Mouse (Mus musculus) heart, embryonic 14.5 days (tissue): ENCODE measurements around the gene Nutm2. TPM values are rescaled to one million over a fixed set of nuclear protein-coding genes. Genes with fewer than 3 reads are reported as not detected.
"Not testable (repeated sequence)": the region's sequence is repeated elsewhere in the genome, so short reads cannot be mapped to it uniquely, and the experiment has no call there.

Experiments
- ATAC-seq: fragments of 200-750 bp; cut with Nextera tagmentation; 2 replicates; pipeline ENCODE4 v1.8.0; 2017; ENCODE audit warnings: low read depth, moderate TSS enrichment; ENCODE audit not compliant: insufficient number of reproducible peaks, insufficient read depth, low FRiP score
- H3K27ac ChIP-seq, 2 experiments: fragments of 200-500 bp in 1 of 2; fragments of 300-500 bp in 1 of 2; sonication (generic) in 1 of 2; replicated peaks in 1 of 2; 2 replicates each; pipeline ENCODE4 v1.5.1; 2012 to 2014; ENCODE audit warnings: low read depth in 2 of 2, low read length in 2 of 2, control low read depth in 1 of 2, mild to moderate bottlenecking in 1 of 2, mixed read lengths in 1 of 2; ENCODE audit not compliant: control insufficient read depth in 1 of 2, insufficient read depth in 1 of 2
- H3K27me3 ChIP-seq: fragments of 300-500 bp; sonication (generic); 2 replicates; pipeline ENCODE4 v1.6.1; 2014; ENCODE audit warnings: mild to moderate bottlenecking, low read length, control low read depth; ENCODE audit not compliant: control insufficient read depth, insufficient read depth
- H3K36me3 ChIP-seq: fragments of 300-500 bp; sonication (generic); 2 replicates; pipeline ENCODE4 v1.6.1; 2014; ENCODE audit warnings: mild to moderate bottlenecking, control low read depth, low read length, mixed read lengths; ENCODE audit not compliant: control insufficient read depth, insufficient read depth
- H3K4me1 ChIP-seq, 2 experiments: fragments of 200-500 bp in 1 of 2; fragments of 300-500 bp in 1 of 2; sonication (generic) in 1 of 2; 2 replicates each; pipeline ENCODE4 v1.6.1; 2012 to 2014; ENCODE audit warnings: low read length in 2 of 2, control low read depth in 1 of 2, mixed read lengths in 1 of 2; ENCODE audit not compliant: control insufficient read depth in 2 of 2, insufficient read depth in 2 of 2
- H3K4me2 ChIP-seq: fragments of 300-500 bp; sonication (generic); 2 replicates; pipeline ENCODE4 v1.6.1; 2014; ENCODE audit warnings: mild to moderate bottlenecking, low read length
- H3K4me3 ChIP-seq, 2 experiments: fragments of 200-500 bp in 1 of 2; fragments of 300-500 bp in 1 of 2; sonication (generic) in 1 of 2; 2 replicates each; pipeline ENCODE4 v1.5.1; 2012 to 2014; ENCODE audit warnings: low read length in 2 of 2, mild to moderate bottlenecking in 2 of 2, control low read depth in 1 of 2, low read depth in 1 of 2, moderate library complexity in 1 of 2; ENCODE audit not compliant: control insufficient read depth in 1 of 2, insufficient read depth in 1 of 2
- H3K9ac ChIP-seq: fragments of 300-500 bp; sonication (generic); 2 replicates; pipeline ENCODE4 v1.6.1; 2014; ENCODE audit warnings: mild to moderate bottlenecking, low read length
- H3K9me3 ChIP-seq: fragments of 300-500 bp; sonication (generic); 2 replicates; pipeline ENCODE4 v1.6.1; 2016; ENCODE audit warnings: low read length, control low read depth; ENCODE audit not compliant: control insufficient read depth
- WGBS: fragments of 180-500 bp; shearing (Covaris S2); extraction: QIAGEN DNeasy Blood & Tissue Kit; methylation state at CpG from one replicate; pipeline ENCODE4 v1.1.7; 2014; 5-methylcytosine and 5-hydroxymethylcytosine counted together
- polyA plus RNA-seq: library from polyadenylated mRNA; unstranded; fragments of >200 nt; fragmentation: Nextera tagmentation; extraction: Ambion mirVana; gene quantifications from 2 replicates; pipeline ENCODE4 v1.2.1, GENCODE M21; 2014

Nutm2 gene
- polyA plus RNA-seq, 1 experiment from 2014 or later, result not detected

DNA sequence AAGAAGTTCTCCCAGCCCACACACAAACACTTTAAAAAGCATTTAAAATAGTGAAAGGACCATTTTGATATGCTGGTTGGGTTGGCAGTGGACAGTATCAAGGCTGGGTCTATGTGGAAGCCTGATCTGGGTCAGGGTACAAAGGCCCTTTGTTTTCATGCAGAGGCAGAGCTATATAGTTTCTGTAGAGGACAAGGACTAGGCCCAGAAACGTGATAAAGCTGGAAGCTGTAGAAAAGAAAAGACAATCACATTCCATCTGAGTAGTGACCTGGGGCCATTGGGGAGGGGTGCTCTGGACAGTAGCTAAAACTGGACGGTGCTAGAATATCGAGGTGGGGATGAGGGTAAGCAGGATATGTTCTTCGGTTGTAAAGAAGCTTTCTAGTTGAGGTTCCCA, 21.8 kb upstream of the Nutm2 start:
- Histone ChIP-seq H3K9me3 (no peaks in the 10 kb centered on the region), H3K4me2 (no peak overlapping the region), H3K27ac (no peak overlapping the region), H3K4me1 (no peaks in the 10 kb centered on the region), H3K4me3 (no peak overlapping the region), H3K27me3 (no peaks in the 10 kb centered on the region), H3K36me3 (no peaks in the 10 kb centered on the region), H3K9ac (no peak overlapping the region)
- 62% methylated on average over 4 of the region's 4 CpGs for WGBS
- ATAC-seq, result no peak

DNA sequence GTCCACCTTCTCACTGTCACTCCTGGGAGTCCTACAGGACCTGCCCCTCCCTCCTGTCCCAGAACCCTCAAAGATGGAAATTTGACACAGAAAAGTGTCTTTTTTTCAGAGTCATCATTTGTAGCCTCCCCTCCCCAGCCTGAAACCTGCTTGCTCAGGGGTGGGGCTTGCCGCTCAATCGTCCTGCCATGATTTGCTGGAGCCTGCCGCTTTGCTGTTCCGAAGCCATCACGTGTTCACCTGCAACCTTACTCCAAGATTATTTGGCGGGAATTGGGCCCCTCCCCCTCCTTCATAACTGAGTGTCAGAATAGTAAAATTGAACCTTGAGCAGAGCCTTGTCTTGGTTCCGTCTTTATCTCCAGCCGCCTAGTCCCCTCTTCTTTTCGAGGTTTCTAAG, 14.8 kb upstream of the Nutm2 start:
- H3K27ac ChIP-seq, H3K4me2 ChIP-seq, ATAC-seq, H3K27me3 ChIP-seq, H3K4me3 ChIP-seq, H3K36me3 ChIP-seq, H3K9me3 ChIP-seq, H3K4me1 ChIP-seq, H3K9ac ChIP-seq: not testable (repeated sequence)
- 60% methylated on average over 9 of the region's 9 CpGs for WGBS

DNA sequence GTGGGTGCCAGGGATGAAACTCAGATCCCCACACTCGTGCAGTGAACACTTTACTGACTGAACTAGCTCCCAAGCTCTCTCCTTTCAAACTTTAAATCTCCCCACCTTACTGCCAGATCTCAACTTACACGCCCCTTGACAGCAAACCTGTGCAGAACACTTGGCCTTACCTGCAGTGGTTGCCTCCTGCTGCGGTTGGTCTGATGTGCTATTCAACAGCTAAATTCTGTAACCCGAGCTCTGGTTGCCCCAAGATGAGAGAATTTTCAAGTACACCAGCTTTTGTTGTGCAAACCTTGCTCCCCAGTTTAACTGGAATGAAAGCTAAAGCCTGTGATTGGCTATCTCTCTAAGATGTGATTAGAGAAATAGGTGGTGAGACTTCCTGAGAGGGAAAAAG, 13.7 kb upstream of the Nutm2 start:
- Histone ChIP-seq H3K4me3 (no peak overlapping the region), H3K36me3 (no peaks in the 10 kb centered on the region), H3K9me3 (no peaks in the 10 kb centered on the region), H3K9ac (no peak overlapping the region), H3K27me3 (no peaks in the 10 kb centered on the region), H3K4me2 (no peak overlapping the region), H3K4me1 (no peaks in the 10 kb centered on the region), H3K27ac (no peak overlapping the region)
- no peak for ATAC-seq
- 24% methylated on average over 4 of the region's 4 CpGs for WGBS

DNA sequence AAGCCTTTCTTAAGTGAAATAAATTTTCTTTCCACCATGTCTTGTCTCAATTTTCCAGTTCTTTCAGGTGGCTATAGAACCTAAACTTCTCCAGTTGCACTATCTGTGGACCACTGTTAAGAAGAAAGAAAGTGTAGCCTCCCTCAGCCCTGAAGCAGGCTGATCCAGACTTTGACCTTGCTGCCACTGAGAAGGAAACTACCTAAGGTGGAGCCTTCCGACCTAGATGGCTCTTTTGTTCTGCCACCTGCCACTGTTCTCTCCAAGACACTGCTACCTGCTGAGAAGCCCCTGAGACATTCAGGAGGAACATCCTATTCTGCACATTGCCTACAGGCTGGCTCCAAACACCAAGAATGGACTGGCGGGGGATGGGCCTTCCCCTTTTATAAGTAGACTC, 6.7 kb upstream of the Nutm2 start:
- not testable (repeated sequence) for H3K4me1 ChIP-seq, H3K4me2 ChIP-seq, H3K9me3 ChIP-seq, H3K27me3 ChIP-seq, H3K4me3 ChIP-seq, ATAC-seq, H3K27ac ChIP-seq, H3K9ac ChIP-seq, H3K36me3 ChIP-seq
- WGBS, result 53% methylated on average over 2 of the region's 2 CpGs

DNA sequence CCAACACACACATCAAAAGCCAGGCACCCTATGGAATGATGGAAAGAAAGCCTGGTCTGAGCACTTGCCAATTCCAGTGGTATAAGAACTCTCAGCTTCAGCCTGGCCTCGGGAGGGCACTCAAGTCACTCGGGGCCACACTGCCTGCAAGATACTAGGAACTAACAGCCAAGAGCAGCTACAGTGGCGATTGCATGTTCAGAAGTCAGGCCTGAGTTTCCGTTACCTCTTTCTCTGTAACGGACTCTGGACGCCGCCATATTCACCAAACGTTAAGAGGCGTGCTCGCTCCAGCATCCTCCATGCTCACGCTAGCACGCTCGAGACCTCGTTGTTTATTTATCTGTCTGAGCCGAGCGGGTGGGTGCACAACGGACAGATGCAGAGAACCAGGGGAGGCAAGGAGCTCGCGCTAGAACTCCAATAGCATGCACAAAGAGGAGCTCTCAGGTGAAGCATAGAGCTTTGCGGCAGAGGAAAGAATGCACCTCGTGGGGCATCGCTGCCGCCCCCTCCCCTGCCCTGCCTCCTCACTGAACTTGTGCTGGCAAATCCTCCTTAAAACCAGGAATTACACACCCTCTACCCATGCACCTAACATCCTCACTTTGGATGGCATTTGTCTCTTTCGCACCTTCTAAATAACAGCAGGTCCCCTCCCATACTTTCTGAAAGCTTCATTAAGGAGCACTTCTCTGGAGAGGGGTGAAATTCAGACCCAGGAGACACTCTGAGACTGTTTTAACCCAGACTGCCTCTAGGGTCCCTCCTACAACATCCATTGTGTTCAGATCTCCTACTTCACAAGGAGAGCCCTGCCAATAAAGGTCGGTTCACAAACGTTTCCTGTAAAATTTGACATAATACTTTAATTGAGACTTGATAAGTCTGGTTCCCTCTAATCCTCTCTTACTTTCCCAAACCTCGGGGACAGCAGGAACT, 2.2 kb upstream of the Nutm2 start:
- H3K9me3 ChIP-seq, result no peaks in the 10 kb centered on the region
- peak overlapping the region; percentile 25 to 33 for H3K4me3 ChIP-seq
- H3K4me1 ChIP-seq, result no peaks in the 10 kb centered on the region
- H3K9ac ChIP-seq, result no peak overlapping the region
- 26% methylated on average over 27 of the region's 27 CpGs for WGBS
- H3K27me3 ChIP-seq, result no peaks in the 10 kb centered on the region
- H3K4me2 ChIP-seq, result peak overlapping the region; percentile 61
- H3K27ac ChIP-seq, result no peak overlapping the region
- ATAC-seq, result no peak
- H3K36me3 ChIP-seq, result no peaks in the 10 kb centered on the region

DNA sequence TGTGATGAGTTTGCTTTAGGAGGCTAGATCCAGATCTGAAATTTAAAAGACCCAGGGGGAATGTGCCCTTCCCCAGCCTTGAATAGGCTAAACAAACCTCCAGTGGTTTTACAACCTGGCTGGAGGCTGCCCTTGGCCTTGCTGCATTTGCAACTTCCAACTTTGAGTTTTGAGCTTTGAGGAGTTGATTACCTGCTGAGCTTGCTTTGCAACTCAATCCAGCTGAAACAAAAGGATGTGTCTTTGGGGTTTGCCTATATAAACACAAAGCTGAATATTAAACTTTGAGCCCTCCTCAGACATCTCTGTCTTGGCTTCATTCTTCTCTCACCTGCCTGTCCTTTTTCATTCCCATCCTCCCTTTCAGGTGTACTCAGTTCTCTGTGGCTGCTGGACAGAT, 21.4 kb downstream of the Nutm2 start:
- not testable (repeated sequence) for H3K4me1 ChIP-seq, H3K4me3 ChIP-seq, H3K27me3 ChIP-seq, H3K9ac ChIP-seq, H3K9me3 ChIP-seq, H3K27ac ChIP-seq, H3K36me3 ChIP-seq, ATAC-seq, H3K4me2 ChIP-seq

DNA sequence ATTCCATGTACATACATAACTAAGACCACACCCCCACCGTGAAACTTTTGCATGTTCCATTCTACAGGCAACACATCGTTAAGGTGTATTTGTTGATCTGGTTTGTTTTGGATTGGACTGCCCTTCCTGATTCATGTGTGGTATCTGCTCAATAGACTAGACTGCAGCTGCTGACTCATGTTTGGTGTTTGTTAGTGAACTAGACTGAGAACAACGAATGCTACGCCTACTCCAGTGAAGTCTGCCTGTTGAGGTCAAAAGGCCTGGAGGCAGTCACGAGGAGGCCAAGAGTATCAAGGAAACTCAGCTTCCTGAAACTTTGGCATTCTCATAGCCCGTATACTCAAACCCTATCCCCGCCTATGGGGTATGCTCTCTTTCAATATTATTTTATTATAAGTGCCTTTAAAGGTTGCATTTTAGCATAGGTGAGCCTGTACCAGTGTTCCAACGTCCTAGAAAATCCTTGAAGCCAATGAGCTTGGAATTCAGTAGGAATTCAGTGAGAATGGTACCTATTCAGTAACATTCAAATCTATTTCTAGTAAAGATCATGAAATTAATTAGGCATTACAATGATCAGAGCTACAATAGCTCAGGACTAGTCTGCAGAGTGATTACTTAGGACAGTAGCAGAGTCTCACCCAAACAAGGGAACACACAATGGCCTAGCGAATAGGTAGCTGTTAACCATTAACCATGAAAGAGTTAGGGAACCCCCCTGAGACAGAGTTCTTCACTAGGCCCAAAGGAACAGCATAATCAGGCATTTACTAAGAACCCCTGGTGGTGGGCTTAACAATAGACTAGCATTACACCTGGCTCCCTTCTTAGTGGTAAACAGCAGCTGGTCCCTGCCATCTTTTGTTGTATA, 43.6 kb downstream of the Nutm2 start:
- H3K27me3 ChIP-seq, H3K4me2 ChIP-seq: not testable (repeated sequence)
- WGBS, result 80% methylated on average over 9 of the region's 9 CpGs

More for the DNA sequence above, 43.6 kb downstream of the Nutm2 start:
- not testable (repeated sequence) for H3K9ac ChIP-seq, H3K4me1 ChIP-seq, H3K27ac ChIP-seq, H3K4me3 ChIP-seq, H3K9me3 ChIP-seq, ATAC-seq, H3K36me3 ChIP-seq
